Mouse (Mus musculus): ENCODE measurements around the gene Pcp4.

DNA sequence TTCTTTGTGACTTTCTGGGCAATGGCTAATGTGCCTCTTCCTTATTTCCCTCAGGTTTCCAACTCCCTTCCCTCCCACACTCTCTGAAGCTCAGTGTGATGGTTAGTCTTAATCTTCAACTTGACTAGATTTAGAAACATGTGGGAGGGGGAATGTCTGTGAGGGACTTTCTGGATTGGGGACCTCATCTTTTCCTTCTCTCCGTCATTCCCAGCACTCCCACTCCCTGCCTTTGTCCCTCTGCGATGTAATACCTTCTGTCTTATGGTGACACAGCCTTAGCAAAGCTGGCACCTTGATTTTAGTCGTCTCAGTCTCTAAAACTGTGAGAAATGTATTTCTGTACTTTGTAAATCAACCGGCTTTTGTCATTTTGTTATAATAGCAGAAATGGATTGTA, 88.0 kb downstream of the Pcp4 start:
- TF ChIP-seq CTCF (IDR thresholded peaks at IDR 0.05; ENCODE audit: low read depth): no peak
- TF ChIP-seq EP300 (optimal IDR thresholded peaks at IDR 0.05): no peak
